In genomic region chr6:73020061-73020460, GRCm38 (mm10) we compare ENCODE assay signal across 9 mouse cellular contexts.
DNase-seq lines count a peak whose midpoint lies in the region; ATAC-seq and TF ChIP-seq lines count a peak whose summit lies in the region.
"Had no signal": no experiment of that assay in that cellular context is flagged by ENCODE, and none has a peak within 500 bp of the region (broad histone marks: within the 10 kb centered on the region; RNA-seq: fewer than 3 reads in every experiment).

No protein-coding gene starts in this region.

- H3K9ac ChIP-seq in hindbrain, embryonic 14.5 days = no peak overlapping the region
- no peak overlapping the region for H3K9ac ChIP-seq in hindbrain, embryonic 16.5 days (ENCODE audit: low read depth, low read length)
- H3K9ac ChIP-seq: lung, embryonic 15.5 days had no signal

- DNase-seq in hindbrain, embryonic 14.5 days (ENCODE audit: low spot score) = peak; percentile 60
- DNase-seq in thymus, adult 2 months = peak; percentile 29
- no peak for DNase-seq in thymus, adult 18-20 months
- peak; percentile 43 for DNase-seq in embryo, embryonic 11 days
- no peak for DNase-seq in gastrocnemius, postnatal 4 days (ENCODE audit: low spot score in 2 of 2)
- DNase-seq in ovary, postnatal 10 days (ENCODE audit: low spot score) = no peak
- DNase-seq in right cerebral cortex, postnatal 4 days = no peak

- no peaks in the 10 kb centered on the region for H3K4me1 ChIP-seq in hindbrain, embryonic 14.5 days (replicated peaks; ENCODE audit: control insufficient read depth, insufficient read depth, low read length)
- H3K4me1 ChIP-seq in hindbrain, embryonic 16.5 days (ENCODE audit: control insufficient read depth, insufficient read depth, low read depth, low read length) = no peaks in the 10 kb centered on the region
- no peaks in the 10 kb centered on the region for H3K4me1 ChIP-seq in thymus, adult 2 months (replicated peaks; ENCODE audit: control insufficient read depth, insufficient read depth, low read length)

- H3K27me3 ChIP-seq in hindbrain, embryonic 14.5 days (ENCODE audit: control insufficient read depth, insufficient read depth, low read length) = no peaks in the 10 kb centered on the region
- H3K27me3 ChIP-seq in hindbrain, embryonic 16.5 days (replicated peaks; ENCODE audit: control insufficient read depth, insufficient read depth, low read length) = no peaks in the 10 kb centered on the region
- no peaks in the 10 kb centered on the region for H3K27me3 ChIP-seq in thymus, adult 2 months (ENCODE audit: control insufficient read depth, insufficient read depth, low read length)
- H3K27me3 ChIP-seq: lung, embryonic 15.5 days had no signal

- H3K27ac ChIP-seq in hindbrain, embryonic 14.5 days = no peak overlapping the region
- no peak overlapping the region for H3K27ac ChIP-seq in hindbrain, embryonic 16.5 days (ENCODE audit: low read depth, low read length)
- no peak overlapping the region for H3K27ac ChIP-seq in thymus, adult 2 months (ENCODE audit: control insufficient read depth, insufficient read depth, low read length)
- H3K27ac ChIP-seq: lung, embryonic 15.5 days had no signal

- H3K36me3 ChIP-seq in hindbrain, embryonic 14.5 days (replicated peaks; ENCODE audit: control insufficient read depth, insufficient read depth) = no peaks in the 10 kb centered on the region
- H3K36me3 ChIP-seq in hindbrain, embryonic 16.5 days (ENCODE audit: control insufficient read depth, insufficient read depth, low read length) = no peaks in the 10 kb centered on the region
- H3K36me3 ChIP-seq in thymus, adult 2 months (ENCODE audit: control insufficient read depth, insufficient read depth, low read length) = no peaks in the 10 kb centered on the region
- H3K36me3 ChIP-seq: lung, embryonic 15.5 days had no signal

- H3K4me3 ChIP-seq in hindbrain, embryonic 14.5 days (replicated peaks; ENCODE audit: low read length) = no peak overlapping the region
- no peak overlapping the region for H3K4me3 ChIP-seq in hindbrain, embryonic 16.5 days (ENCODE audit: low read length)
- H3K4me3 ChIP-seq in thymus, adult 2 months (ENCODE audit: control insufficient read depth, insufficient read depth, low read length) = no peak overlapping the region
- H3K4me3 ChIP-seq: lung, embryonic 15.5 days had no signal

- no peak overlapping the region for H3K4me2 ChIP-seq in hindbrain, embryonic 14.5 days (replicated peaks)
- no peak overlapping the region for H3K4me2 ChIP-seq in hindbrain, embryonic 16.5 days (ENCODE audit: low read length)
- H3K4me2 ChIP-seq: lung, embryonic 15.5 days had no signal

- H3K9me3 ChIP-seq in hindbrain, embryonic 14.5 days (ENCODE audit: control insufficient read depth, low read length) = no peaks in the 10 kb centered on the region
- no peaks in the 10 kb centered on the region for H3K9me3 ChIP-seq in hindbrain, embryonic 16.5 days (ENCODE audit: control insufficient read depth, low read length)
- H3K9me3 ChIP-seq: lung, embryonic 15.5 days had no signal

- no peak for TF ChIP-seq POLR2A in thymus, adult 2 months (IDR thresholded peaks at IDR 0.05; ENCODE audit: control insufficient read depth, extremely low read depth, insufficient read depth, low read length, poor library complexity)

- TF ChIP-seq CTCF in thymus, adult 2 months (IDR thresholded peaks at IDR 0.05; ENCODE audit: borderline replicate concordance, control insufficient read depth, extremely low read depth, insufficient read depth, low read length, poor library complexity) = no peak

- ATAC-seq in hindbrain, embryonic 14.5 days (ENCODE audit: low FRiP score) = no peak
- no peak for ATAC-seq in hindbrain, embryonic 16.5 days

- WGBS in hindbrain, embryonic 14.5 days = 5% methylated on average over 3 of the region's 3 CpGs
- 5% methylated on average over 3 of the region's 3 CpGs for WGBS in hindbrain, embryonic 16.5 days
- WGBS in thymus, adult 2 months = 10% methylated on average over 3 of the region's 3 CpGs

Comparison
In these comparisons a context has a peak if more than half of its experiments do, and no peak if none do; other contexts are left out.
1. DNase-seq: peak in hindbrain, embryonic 14.5 days (single experiment), thymus, adult 2 months (single experiment) and embryo, embryonic 11 days (single experiment); none in thymus, adult 18-20 months (0 of 2), gastrocnemius, postnatal 4 days (0 of 2), ovary, postnatal 10 days (single experiment) and right cerebral cortex, postnatal 4 days (single experiment).